Mouse (Mus musculus) induced T-regulatory cell, adult 2 months (primary cell): ENCODE measurements at regions not wholly inside any gene's neighbourhood (a gene's known extent, or its start where the extent isn't known, plus 50 kb on each side); places are given as distances from the start of the nearest gene placed in this dataset.

ENCODE experiments used
- DNase-seq: peaks from one replicate; pipeline ENCODE4 v3.0.0-alpha.2; 2012; ENCODE audit warnings: low read depth

GRCm38 (mm10) chr9:23025247-23025646, 197.6 kb upstream of the Bmper start:
- no peak for DNase-seq

DNA sequence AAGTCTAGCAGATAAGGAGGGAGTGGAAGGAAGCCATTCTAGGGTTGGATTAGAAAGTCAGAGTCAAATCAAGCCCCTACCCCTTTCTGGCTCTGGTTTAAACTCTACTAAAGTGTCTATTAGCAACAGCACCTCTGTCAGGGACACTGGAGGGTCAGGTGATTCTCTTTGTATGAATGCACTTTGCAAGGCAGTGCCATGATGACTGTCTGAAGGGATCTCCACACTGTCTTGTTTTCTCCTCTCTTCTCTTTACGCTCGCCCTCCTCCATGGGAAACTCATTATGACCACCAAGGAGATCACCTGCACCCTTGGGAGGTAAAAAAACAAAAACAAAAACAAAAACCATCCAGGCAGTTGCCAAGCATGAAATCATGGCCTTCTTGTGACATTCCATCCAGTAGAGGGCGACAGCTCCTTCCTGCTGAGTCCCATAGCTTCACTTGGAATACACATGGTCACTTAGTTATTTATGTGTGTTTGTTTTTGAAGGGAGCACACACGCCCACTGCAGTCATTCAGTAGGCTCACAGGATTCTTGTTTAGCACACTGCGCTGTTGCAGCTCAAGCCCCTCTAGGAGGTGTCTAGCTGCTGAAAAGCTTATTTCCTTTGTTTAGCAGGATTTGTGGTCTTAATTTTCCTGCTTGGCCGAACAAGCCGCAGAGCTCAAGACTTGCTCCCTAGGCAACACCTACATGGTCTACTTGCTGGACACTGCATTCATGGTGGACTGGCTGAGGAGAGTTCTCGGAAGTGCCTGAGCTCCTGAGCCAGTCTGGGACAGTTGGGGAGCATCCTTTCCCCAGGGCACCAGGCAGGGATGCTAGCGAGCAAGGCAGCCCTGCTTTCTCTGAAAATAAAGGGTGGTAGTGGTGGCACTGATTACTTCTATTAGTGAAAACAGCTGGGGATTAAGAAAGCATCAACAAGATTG, 195.2 kb upstream of the Bmper start:
- DNase-seq, result peak; percentile 50

GRCm38 (mm10) chr9:23029421-23029820, 193.5 kb upstream of the Bmper start:
- DNase-seq, result no peak

DNA sequence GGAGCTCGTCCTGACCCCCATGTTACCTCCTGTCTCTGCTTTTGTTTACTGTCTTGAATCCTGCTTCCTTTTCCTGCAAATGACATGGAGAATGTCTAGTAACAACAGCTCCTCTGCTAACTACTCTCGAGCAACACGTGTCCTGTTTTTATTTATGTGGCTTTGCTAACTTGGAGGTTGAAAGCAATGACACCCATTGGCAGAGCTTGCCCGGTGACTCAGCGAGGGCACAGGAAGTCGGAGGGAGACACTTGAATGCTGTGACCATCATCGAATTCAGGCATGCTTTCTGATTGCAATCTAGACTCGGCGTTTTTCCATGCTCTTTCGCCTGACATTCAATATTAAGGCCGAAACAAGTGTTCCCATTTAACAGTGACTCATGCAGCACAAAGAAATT, 192.7 kb upstream of the Bmper start:
- no peak for DNase-seq

- DNase-seq, result no peak
Measured at GRCm38 (mm10) chr9:23030546-23030945, 192.3 kb upstream of the Bmper start.

DNA sequence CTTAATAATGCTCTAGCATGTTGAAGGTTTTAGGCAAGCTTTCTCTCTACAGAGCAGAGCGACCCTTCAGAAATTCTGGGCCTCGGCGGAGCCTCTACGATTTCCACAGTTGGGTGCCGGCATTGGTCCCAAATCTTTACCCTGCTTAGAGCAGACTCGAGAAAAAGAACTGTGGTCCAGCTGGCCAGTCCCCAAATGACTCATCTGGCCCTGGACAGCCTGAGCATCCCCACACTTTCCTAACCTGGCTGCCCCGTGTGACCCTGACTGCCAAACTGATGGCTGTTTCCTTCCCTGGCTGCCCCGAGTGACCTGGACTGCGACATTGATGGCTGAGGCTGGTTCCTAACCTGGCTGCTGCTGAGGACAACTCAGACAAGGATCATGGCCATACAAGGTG, 191.0 kb upstream of the Bmper start:
- no peak for DNase-seq

- no peak for DNase-seq
Measured at GRCm38 (mm10) chr9:23035306-23035705, 187.6 kb upstream of the Bmper start.

GRCm38 (mm10) chr9:23035901-23036610, 186.8 kb upstream of the Bmper start:
- DNase-seq, result no peak

DNA sequence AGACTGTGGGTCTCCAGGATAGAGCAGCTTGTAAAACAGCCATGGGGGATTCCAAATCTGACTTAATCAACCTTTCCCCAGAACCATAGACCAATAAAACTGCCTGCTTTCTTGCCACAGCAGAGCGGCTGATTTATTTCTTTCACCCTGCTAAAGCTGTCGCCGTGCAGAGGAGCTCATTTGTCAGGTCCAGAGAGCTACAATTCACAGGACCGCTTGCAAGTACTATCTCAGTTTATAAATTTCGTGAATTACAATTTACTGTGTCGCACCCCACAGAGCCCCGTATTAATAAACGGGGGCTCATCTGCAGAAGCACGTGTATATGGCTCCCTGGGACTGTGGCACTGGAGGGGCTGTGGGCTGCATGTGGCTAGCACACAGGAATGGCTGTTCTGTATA, 185.4 kb upstream of the Bmper start:
- DNase-seq, result no peak

DNA sequence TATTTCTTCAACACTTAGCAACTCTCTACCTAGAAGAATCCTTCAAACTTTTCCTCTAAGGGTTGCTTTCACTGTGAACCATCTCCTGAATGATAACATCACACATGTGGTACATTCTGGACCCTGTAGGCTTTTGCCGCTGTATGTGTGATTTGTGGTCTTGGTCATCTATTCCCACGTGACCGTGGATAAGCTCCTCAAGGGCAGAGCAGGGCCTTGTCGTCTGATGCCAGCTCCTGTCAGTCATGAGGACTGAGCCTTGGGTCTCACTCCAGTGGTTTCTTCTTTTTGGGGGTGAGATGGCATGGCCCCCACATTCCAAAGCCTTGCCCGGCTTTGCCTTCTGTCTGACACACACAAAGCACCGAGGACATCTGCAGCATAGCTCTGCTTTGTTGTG, 183.3 kb upstream of the Bmper start:
- DNase-seq, result no peak

- DNase-seq, result no peak
Measured at GRCm38 (mm10) chr9:23041025-23041424, 181.9 kb upstream of the Bmper start.

DNA sequence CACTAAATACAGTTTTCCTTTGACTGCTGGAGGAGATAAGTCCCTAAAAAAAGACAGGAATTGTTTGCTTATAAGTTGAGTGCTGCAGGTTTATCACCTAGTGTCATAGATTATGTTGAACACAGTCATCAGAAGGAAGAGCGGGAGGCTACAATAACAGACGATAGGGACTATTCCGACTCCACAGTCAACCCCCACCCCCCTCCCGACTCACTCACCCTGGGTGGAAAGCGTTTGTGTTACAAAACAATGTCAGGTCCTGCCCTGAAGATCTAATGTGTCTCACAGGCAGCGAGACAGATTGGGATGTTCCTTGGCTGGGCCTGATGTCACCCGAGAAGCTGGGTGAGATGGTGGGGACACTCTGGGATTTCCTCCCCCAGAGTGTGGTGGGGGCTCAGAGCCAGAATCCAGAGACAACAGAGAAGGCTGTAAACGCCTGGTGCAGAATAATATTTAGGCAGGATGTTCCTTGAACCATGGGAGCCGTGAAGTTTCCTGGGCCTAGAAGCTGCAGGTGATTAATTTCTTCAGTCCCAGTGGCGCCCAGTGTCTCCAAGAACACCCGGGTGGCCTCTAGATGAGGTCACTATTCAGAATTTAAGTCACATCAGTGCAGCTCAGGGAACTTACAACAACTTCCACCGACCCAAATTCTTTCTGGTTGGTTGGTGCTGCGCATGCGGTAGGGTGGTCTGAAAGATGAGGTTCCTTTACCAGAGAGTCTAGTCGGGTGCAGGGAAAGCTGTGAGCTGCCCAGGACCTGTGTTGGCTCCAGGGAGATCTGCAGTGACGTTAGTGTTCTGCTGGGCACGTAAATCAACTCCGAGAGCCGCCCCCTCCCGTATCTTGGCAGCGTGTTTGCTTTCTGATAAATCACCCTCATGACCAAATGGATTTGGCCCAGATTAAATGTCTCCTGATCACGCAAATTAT, 181.1 kb upstream of the Bmper start:
- DNase-seq, result no peak

DNA sequence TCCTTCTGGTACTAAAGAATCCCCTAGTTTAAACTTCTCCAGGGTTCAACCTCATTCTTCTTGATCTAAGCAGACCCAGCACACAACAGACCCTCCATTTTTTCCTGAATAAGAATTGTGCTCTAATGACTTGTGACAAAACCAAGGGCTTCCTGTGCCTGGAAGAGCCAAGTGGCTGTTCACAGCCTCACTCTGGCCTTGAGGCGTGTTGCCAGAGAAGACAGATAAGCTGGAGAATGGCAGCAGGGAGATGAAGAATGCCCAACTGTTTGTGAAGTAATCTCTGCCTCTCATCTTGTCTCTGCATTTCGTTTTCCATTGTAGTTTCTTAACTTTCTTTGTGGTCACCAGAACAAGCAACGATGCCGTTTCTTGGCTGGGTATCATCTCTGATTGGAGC, 179.9 kb upstream of the Bmper start:
- DNase-seq, result no peak

DNA sequence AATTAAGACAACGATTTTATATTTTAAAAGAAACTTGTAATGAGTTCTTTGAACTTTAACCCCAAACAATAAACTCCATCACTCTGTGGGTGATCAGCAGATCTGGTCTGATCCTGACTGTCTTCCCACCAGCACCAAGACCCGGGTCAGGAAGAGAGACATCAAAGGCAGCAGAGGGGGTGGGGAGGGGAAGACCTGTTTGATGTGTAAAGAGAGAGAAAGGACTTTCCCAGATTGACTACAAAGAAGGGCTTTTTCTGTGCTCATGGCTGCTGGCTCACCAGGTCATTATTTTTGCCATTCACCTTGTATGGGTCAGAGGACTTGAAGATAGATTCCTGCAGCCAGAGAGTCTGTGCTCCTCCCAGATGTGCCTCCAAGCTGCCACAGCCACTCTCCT, 177.4 kb upstream of the Bmper start:
- no peak for DNase-seq

DNA sequence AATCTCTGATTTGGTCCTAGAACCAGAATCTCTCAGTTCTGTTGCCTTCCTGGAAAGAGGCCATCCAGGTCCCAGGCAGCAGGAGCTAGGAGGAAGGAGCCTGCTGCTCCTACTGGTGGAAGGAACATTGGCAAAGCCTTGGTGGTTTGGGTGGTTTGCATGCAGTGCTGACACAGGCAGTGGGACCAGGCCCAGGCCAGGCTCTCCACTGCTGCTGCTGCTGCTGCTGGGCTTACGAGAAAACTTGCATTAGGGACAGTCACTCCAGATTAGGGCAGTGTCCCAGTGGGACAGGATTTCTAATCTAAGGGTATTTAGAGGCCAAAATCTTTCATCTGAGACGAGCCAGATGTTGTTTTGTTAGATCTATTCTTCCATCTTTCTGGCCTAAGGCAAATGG, 172.1 kb upstream of the Bmper start:
- DNase-seq, result no peak

DNA sequence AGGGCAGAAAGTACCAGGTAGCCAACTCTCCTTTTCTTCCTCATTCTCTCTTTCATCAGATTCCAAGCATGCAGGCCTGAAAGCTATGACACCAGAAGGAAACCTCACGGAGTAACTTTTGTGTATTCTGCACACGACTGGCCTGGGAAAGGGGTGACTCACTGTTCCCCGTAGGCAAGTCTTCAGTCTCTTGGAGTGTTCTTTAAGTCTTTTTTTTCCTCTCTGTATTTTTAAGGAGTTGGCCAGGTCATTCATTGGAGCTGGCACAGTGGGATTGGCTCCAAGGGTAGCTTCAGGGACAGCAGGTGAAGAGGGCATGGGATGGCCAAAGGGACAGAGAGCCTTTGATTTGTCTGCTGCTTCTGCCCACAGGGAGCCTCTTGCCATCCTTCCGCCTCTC, 163.3 kb upstream of the Bmper start:
- no peak for DNase-seq

- no peak for DNase-seq
Measured at GRCm38 (mm10) chr9:23060526-23060925, 162.3 kb upstream of the Bmper start.

DNA sequence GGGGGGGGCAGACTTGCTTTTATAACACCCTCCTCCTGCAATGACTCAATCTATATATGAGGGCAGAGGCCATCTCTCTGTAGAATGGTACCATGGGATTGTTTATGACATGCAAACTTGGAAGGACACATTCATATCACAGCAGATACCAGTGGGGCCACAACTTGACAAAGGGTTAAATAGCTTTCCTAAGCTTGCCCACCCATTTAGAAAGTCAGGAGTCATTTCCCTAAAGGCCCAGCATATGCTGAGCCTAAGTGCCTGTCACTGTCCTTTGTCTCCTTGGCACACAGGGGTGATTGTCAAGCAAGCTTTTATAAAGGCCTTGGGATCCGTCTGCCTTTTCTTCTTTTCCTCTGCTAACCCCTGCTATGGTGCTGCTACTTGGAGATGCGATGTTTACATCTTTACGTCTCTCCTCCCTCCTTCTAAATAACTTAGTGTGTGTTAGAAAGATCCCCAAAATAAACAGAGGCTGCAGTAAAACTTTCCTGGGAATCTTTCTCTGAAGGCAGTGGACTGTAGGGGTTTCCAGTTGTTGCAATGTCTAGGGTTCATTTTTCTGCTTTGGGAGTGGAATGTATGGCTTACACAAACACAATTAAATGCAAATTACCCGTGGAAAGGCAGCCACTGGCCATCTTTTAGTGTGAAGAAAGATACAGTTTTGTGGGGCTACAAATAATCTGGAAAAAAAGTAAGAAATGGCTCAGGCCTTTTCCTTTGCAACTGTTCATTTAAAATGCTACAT, 161.5 kb upstream of the Bmper start:
- no peak for DNase-seq

DNA sequence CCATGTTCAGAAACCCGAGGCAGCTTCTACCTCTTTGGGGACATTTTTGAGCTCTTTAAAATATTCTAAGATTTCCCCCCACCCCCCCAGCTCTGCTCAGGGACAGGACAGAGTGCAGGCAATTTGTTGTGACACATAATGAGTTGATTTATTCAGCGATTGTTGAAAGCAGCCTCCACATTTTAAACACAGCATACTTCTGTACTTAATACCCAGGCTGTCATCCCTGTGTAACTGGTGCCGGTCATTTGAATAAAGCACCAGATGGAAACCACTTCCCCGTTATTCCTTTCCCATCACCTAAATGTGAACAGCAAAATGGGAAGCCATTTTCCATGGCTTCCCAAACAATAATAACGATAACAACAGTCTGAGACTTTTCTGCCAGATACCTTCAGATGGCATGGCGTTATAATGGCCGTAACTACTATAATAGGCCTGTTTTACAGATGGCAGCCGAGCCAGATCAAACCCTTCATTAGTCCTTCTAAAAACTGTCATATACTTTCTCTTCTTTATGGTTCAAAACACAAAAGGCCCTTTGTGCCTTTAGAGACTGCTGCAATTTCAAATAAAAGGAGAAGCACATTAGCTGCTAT, 160.7 kb upstream of the Bmper start:
- no peak for DNase-seq

DNA sequence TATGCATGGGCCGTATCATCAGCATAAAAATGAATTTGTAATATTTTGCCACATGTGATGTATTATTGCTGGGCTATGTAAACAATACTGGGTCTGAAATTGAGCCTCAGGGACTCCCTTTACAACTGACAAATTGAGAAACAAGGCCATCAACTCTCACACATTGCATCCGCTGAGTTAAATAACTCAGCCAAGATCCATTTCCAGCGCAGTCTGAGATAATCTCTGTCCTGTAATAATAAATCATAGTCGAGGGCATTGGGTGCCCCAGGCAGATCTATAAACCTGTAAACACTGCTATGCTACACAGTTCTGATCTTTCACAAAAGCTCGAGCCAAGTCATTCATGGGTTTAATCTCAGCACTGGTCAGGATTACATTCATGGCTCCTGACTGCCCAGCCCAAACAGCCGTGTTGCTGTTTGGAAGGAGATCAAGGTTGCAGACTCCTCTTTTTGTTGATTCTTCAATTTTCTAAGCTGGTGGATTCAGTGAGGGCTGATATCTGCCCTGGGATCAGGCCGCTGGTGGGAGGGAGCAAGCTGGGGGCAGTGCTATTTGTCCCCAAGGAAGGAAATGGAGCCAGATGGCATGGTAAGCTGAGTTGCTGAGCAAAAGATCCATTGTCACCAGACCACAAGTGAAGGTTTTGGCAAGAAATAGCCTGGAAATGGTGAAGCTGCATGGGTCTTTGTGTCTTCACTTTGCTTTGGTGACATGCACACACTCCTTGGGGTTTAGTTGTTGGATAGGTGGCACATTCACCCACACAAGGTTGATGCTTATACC, 160.0 kb upstream of the Bmper start:
- DNase-seq, result no peak
